18 mouse cellular contexts compared by ENCODE assay signal in genomic region chr2:77890836-77891438, GRCm38 (mm10).
"Had no signal": no experiment of that assay in that cellular context is flagged by ENCODE, and none has a peak within 500 bp of the region (broad histone marks: within the 10 kb centered on the region; RNA-seq: fewer than 3 reads in every experiment).

No protein-coding gene starts in this region.

- H3K9me3 ChIP-seq: lung, embryonic 15.5 days; midbrain, embryonic 13.5 days; midbrain, embryonic 15.5 days; neural tube, embryonic 13.5 days; stomach, embryonic 15.5 days had no signal

- H3K4me1 ChIP-seq: lung, embryonic 15.5 days; megakaryocyte, embryonic 14.5 days; midbrain, embryonic 13.5 days; midbrain, embryonic 15.5 days; neural tube, embryonic 13.5 days; stomach, embryonic 15.5 days had no signal

- H3K4me2 ChIP-seq: lung, embryonic 15.5 days; midbrain, embryonic 11.5 days; midbrain, embryonic 13.5 days; midbrain, embryonic 15.5 days; neural tube, embryonic 13.5 days; stomach, embryonic 15.5 days had no signal

- H3K27me3 ChIP-seq: lung, embryonic 15.5 days; megakaryocyte, embryonic 14.5 days; midbrain, embryonic 13.5 days; midbrain, embryonic 15.5 days; neural tube, embryonic 13.5 days; stomach, embryonic 15.5 days had no signal

- DNase-seq: liver, postnatal 0 days; lung, adult 2 months; lung, postnatal 14 days; lung, postnatal 36 days; right cerebral cortex, postnatal 14 days; thymus, adult 2 months; thymus, postnatal 25 days; thymus, postnatal 4 days had no signal

- H3K4me3 ChIP-seq: lung, embryonic 15.5 days; midbrain, embryonic 13.5 days; midbrain, embryonic 15.5 days; neural tube, embryonic 13.5 days; stomach, embryonic 15.5 days had no signal

- H3K27ac ChIP-seq: lung, embryonic 15.5 days; macrophage; midbrain, embryonic 13.5 days; midbrain, embryonic 15.5 days; neural tube, embryonic 13.5 days; stomach, embryonic 15.5 days; stomach, postnatal 0 days had no signal

- ATAC-seq: liver, postnatal 0 days; lung, postnatal 0 days; midbrain, embryonic 13.5 days; midbrain, embryonic 15.5 days had no signal

- H3K9ac ChIP-seq: liver, postnatal 0 days; lung, embryonic 15.5 days; midbrain, embryonic 13.5 days; midbrain, embryonic 15.5 days; neural tube, embryonic 13.5 days; stomach, embryonic 15.5 days had no signal
